Mouse (Mus musculus): ENCODE measurements around the gene Bptf.
"Not testable (repeated sequence)": the region's sequence is repeated elsewhere in the genome, so short reads cannot be mapped to it uniquely, and the experiment has no call there.

Gene Bptf

DNA sequence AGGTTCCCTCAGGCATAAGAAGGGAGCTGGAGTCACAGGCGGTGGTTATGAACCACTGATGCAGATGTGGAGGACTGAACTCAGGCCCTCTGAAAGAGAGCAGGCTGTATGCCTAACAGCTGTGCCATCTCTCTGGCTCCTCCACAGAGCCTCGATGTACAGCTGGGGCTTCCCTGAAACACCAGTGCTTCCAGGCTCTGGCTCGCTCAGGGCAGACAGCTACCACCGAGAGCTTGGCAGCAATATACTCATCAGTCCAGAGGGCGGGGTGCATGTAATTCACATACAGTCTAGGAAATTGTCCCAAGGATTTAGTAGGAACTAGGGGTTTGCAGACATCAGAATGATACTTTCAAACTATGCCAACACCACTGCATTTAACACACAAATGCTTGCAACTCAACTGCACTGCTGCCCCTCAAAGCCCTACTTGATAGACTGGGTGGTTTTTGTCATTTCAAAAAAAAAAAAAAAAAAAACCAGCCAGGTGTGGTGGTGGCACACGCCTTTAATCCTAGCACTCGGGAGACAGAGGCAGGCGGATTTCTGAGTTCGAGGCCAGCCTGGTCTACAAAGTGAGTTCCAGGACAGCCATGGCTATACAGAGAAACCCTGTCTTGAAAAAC, 145.8 kb downstream of the Bptf start:
- ATAC-seq (ENCODE audit: low TSS enrichment), result not testable (repeated sequence)

Measured in frontal cortex, adult (tissue).